Mouse (Mus musculus) kidney, postnatal 10 days (tissue): Measurements from ENCODE around the gene Fbxl7.

Experiments
- DNase-seq: peaks from one replicate; pipeline ENCODE4 v3.0.0; 2021; ENCODE audit warnings: mixed read lengths

Gene Fbxl7

DNA sequence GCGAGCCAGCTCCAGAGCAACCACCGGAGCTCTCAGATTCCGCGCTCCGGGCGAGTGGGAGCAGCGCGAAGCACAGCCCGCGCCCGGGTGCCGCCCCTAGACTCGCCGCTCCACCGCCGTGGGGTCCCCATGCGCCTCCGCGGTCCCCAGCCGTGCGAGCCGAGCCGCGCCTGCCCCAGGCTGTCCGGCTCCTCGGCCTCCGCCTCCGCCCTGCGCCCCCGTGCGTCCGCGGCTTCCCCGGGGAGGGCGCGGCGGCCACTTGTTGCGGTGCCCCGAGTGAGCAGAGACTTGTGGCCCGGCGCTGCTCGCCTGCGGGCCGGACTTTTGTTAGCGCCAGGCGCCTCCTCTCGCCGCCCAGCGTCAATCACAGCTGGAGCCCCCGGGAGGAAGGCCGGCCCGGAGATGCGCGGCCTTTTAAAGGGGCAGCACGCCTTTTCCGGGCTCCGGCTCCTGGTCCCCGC, at the start of gene Fbxl7:
TSS of gene Fbxl7 (minus strand) at position 330 of the 461 bp plus-strand sequence.
- DNase-seq = peak; percentile 92

- no peak for DNase-seq
Measured at GRCm38 (mm10) chr15:26922026-26922425, 26.6 kb upstream of the Fbxl7 start.

GRCm38 (mm10) chr15:26913427-26913826, 18.0 kb upstream of the Fbxl7 start:
- DNase-seq = no peak

GRCm38 (mm10) chr15:26895761-26896160, 381 bp upstream of the Fbxl7 start:
- no peak for DNase-seq

GRCm38 (mm10) chr15:26894801-26895229, 565 bp downstream of the Fbxl7 start:
- peak; percentile 67 for DNase-seq

DNA sequence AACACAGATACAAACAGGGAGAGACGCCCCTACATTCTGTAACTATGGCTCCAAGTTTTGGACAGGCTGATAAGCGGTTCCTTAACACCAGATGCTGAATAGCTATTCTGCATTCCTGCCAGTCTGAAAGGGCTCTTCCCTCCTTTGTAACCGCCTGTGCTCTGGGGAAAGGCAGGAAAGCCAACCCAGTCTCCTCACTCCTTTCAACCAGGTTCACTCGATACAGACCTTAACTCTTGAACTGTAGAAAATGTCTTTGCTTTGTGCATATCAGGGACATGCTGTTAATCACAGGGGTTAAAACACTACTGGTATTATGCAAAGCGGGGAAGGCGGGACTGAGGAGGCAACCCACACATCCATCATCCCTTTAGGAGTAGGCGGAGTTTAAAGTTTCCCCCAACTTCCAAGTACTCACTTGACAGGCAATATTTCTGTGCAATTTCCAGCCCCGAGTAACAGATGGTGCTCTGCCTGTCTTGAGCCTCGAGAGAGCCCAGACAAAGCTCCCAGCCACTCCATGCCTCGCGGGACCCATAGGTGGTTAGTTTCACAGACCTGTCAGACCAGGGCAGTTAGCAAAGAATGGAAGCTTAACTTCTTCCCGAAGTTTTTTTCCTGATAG, 1.2 kb downstream of the Fbxl7 start:
- DNase-seq = peak; percentile 62

DNA sequence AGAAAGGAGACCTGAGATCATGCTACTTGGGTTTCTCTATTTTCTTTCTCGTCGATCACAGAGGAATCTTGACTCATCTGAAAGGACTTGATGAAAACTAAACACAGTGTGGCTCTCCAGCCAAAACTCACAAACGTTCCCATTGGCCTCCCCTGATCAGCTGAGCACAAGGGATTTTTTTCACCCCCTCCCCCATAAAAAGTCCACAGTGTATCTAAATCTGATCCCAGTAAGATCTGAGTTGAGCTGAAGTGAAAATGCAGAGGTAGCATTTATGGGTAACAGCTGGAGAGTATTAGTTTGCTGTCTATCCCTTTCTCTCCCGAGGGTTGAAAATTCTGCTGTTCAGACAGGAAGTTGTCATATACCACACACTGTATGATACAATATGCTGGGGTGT, 2.2 kb downstream of the Fbxl7 start:
- no peak for DNase-seq

GRCm38 (mm10) chr15:26889971-26890370, 5.4 kb downstream of the Fbxl7 start:
- DNase-seq = no peak

DNA sequence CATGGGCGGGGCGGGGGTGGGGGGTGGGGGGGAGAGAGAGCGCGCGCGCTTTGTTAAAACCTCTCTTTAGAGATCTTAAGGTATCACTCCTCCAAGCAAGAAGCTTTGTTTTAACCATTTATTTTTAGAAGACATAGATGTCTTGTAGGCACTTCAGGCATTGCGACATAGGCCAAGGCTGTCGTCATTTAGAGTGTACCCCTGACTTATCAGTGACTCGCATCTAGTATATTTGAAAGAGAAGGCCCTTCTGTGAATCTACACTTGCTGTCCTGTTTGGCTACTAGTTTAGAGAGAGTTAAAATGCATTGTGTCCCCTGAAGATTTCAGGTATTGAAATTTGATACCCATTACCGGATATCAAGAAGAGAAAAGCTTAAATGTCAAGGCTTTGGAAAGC, 7.2 kb downstream of the Fbxl7 start:
- DNase-seq = no peak

GRCm38 (mm10) chr15:26885979-26886378, 9.4 kb downstream of the Fbxl7 start:
- no peak for DNase-seq

GRCm38 (mm10) chr15:26880212-26880956, 15.0 kb downstream of the Fbxl7 start:
- DNase-seq = no peak

DNA sequence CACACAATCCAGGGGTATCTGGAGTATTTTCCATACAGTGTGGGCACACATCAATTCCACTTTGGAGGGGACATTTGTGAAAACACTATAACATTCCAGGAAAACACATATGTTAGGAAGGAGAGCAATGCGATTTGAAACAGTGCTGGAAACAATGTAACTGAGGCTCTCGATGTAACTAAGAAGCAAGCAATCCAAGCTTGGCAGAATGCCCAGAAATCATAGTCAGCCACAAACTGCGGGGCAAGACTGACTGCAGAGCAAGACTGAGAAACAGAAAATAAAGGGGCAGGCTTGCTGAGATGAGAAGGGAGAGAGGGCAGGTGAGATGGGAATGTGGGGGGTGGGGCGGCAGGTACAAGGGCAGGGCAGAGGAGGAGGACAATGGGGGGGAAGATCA, 19.7 kb downstream of the Fbxl7 start:
- peak; percentile 85 for DNase-seq

GRCm38 (mm10) chr15:26872234-26872633, 23.1 kb downstream of the Fbxl7 start:
- no peak for DNase-seq

DNA sequence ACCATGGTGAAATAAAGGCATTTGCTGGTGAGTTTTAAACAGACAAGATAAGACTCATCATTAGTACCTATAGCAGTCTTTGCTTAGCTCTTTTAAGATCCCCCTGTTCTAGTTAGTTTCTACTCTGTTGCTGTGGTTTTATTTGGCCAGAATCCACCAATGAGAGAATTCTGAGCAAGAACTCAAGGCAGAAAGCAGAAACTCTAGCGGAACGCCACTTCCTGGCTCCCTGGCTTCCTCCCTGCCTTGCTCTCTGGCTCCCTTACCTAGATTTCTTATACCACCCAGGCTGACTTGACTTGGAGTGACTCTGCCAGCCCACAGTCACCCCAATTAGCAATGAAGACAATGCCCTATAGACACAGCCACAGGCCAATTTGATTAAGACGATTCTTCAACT, 26.2 kb downstream of the Fbxl7 start:
- no peak for DNase-seq

DNA sequence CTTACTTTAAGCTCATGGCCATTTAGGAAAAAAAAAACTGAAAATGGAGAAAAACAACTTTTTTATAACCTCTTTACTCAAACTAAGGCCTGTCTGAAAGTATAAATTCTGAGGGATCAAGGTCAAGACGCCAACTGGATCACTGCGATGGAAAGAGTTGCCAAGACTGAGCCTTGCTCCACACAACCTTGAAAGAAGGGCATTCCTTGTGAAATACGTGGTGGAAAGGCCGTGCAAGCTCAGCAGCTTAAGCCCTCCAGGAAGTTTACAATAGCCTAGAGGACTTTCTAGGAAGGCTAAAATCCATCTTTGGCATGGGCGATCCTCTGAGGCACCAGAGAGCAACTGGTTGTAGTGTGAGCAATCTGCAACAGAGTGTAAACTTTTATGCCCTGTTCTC, 27.9 kb downstream of the Fbxl7 start:
- peak; percentile 8 for DNase-seq

DNA sequence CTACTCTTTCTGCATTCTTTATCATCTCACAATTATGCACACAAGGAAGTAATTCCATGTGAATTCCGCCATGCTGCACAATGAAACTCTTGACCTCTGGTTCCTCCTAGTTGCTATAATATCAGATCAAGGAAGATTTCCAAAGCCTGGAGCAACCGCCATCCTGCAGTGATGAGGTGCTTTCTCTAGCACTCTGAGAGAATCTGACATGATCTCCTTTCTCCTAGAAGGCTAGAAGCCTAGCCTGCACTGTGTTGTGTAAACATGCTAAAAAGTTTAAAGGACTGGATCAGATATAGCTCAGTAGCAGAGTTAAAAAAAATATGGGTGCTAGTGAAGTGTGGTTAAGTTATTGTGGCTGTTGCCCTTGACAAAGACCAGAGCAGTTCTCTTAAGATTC, 33.2 kb downstream of the Fbxl7 start:
- no peak for DNase-seq

DNA sequence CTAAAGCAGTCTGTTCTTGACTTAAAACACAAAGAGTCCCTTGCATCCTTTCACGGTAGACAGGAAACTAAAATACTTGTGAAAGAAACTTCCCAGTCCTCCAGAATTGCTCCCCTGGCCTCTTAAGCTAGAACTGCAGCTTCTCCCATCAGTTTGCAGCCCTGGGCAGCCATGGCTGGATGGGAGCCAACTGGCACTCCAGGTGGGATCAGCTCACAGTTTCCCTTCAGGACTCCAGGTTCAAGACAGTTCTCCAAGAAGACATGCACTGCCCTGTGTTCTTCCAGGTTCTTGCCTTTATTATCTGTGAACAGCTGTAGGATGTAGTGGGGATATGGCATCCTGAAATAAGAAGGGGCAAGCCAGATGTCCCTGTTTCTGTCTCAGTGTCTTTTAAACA, 45.8 kb downstream of the Fbxl7 start:
- peak; percentile 18 for DNase-seq

DNA sequence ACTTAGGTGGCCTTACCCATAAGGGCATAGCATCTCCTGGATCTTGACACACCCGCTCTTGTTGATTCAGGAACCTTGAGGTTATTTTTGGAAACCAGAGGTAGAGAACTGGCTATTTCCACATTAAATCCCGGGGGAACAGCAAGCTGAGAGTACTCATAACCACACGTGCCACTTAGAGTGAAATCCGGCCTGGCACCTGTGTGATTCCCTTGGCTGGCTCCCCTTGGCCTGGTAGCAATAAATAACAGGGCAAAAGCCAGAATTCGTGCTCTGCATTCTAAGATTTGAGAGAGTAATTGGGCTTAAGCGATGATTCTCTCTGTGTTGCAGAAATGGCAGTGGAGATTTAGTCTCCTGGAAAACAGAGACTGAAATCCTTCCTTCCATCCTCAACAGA, 53.2 kb downstream of the Fbxl7 start:
- peak; percentile 28 for DNase-seq

GRCm38 (mm10) chr15:26838386-26838785, 57.0 kb downstream of the Fbxl7 start:
- no peak for DNase-seq

GRCm38 (mm10) chr15:26837200-26837599, 58.2 kb downstream of the Fbxl7 start:
- no peak for DNase-seq

DNA sequence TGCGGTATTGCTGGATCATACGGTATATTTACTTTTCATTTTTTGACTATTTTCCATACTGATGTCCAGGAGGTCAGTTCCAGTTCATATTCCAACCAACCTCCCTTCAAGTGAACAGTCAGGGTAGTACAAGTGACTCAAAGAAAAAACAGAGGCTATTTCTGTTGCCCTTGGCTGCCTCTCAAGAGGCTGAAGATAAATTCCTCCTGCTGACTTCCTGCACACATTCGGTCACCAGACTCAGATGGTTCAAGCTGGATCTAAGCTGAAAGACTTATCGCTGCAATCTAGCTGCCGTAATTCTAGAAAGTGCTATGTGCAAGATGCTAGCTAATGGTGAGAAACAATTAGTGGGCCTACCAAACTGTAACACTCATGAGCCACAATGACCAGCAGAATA, 61.0 kb downstream of the Fbxl7 start:
- DNase-seq = peak; percentile 11

DNA sequence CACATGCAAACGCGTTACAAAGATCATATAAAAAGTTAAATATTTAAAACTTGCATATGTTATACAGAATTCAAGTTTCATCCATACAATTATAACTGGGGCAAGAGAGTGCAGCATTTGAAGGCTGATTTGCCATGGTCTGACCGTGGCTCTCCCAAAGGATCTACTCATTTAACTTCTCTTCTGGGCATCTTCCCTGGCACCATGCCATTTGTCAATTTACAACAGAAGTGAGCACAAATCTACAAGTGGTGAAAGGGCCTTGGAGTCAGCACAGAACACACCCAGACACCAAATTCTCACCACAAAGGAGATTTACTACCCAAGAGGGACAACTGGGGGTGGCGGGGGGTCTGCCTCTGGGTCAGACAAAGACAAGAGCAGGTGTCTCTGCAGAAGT, 64.2 kb downstream of the Fbxl7 start:
- no peak for DNase-seq

DNA sequence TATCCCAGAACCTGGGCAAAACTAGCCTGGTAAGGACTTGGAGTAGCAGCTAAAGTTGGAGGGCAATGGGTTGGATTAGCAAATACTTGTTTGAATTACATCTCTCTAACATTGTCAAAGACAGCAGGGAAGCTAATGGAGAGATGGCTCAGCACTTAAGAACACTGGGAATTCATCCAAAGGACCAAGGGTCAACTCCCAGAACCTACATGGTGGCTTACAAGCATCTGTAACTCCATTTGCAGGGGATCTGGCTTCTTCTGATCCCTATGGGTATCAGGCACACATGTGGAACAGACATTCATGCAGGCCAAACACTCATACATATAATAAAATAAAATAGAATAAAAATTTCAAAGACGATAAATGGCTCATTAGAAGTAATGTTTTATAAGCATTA, 78.4 kb downstream of the Fbxl7 start:
- DNase-seq = no peak

GRCm38 (mm10) chr15:26812856-26813255, 82.5 kb downstream of the Fbxl7 start:
- peak; percentile 32 for DNase-seq

- DNase-seq = peak; percentile 59
Measured at GRCm38 (mm10) chr15:26809569-26809968, 85.8 kb downstream of the Fbxl7 start.
